Mouse (Mus musculus) left cerebral cortex, postnatal 14 days (tissue): Measurements from ENCODE around the gene Ccn5. TPM values are rescaled to one million over a fixed set of nuclear protein-coding genes. Genes with fewer than 3 reads are reported as not detected.
A peak's percentile ranks its signal among the peaks of the same experiment; 100 is the strongest.

Experiments used
- DNase-seq, 2 experiments: peaks; one replicate each; pipeline ENCODE4 v3.0.0; 2021 to 2022; ENCODE audit warnings: low spot score in 2 of 2, mixed read lengths in 1 of 2
- intact Hi-C: fragments of 180-260 bp; cut with DNase I; formaldehyde crosslinking; loops from one replicate; pipeline ENCODE4 v1.15.1; 2025
- long read RNA-seq, 2 experiments: library from polyadenylated mRNA; stranded (forward); transcript quantifications; one replicate each; pipeline ENCODE4 v2.0.0; 2021
- total RNA-seq, 2 experiments: library from RNA; stranded (reverse); gene quantifications; 2 replicates each; pipeline ENCODE4 v1.2.3; 2021

Gene Ccn5
- total RNA-seq, result under 1 TPM in 1 of 2 experiments, not detected in 1; 0.25 TPM
- long read RNA-seq, experiment 1, result 0 reads
- long read RNA-seq, experiment 2, partial matches to known transcripts, result 0 of 1 reads
- long read RNA-seq, experiment 2, other reads (novel, unspliced or antisense), result 1 of 1 reads

GRCm38 (mm10) chr2:163820607-163821006 is at the start of gene Ccn5:
Gene Ccn5 (plus strand): TSS chr2:163820861.
- peak in 1 of 2 experiments; percentile 25 for DNase-seq
- intact Hi-C loops, result loop anchor here (10.0 kb wide), 1 partner anchor 286 kb away; no protein-coding TSS in a partner anchor

GRCm38 (mm10) chr2:163776661-163777060 is 44.0 kb upstream of the Ccn5 start:
- intact Hi-C loops, result no loop called here
- DNase-seq, result no peak

GRCm38 (mm10) chr2:163777061-163777460 is 43.6 kb upstream of the Ccn5 start:
- DNase-seq, result no peak
- intact Hi-C loops, result no loop called here

GRCm38 (mm10) chr2:163778896-163779295 is 41.8 kb upstream of the Ccn5 start:
- intact Hi-C loops, result no loop called here
- DNase-seq, result no peak

- DNase-seq, result no peak
- intact Hi-C loops, result loop anchor here (10.0 kb wide), 1 partner anchor 51 kb away; no protein-coding TSS in a partner anchor
These were observed 37.3 kb upstream of the Ccn5 start for GRCm38 (mm10) chr2:163783368-163783767.

- no peak for DNase-seq
- intact Hi-C loops, result loop anchor here (10.0 kb wide), 1 partner anchor 51 kb away; no protein-coding TSS in a partner anchor
These were observed 36.8 kb upstream of the Ccn5 start for GRCm38 (mm10) chr2:163783901-163784300.

- intact Hi-C loops, result loop anchor here (10.0 kb wide), 1 partner anchor 48 kb away; no protein-coding TSS in a partner anchor
- DNase-seq, result no peak
These were observed 33.6 kb upstream of the Ccn5 start for GRCm38 (mm10) chr2:163787086-163787485.

- DNase-seq, result peak; percentile 47 to 60
- intact Hi-C loops, result loop anchor here (10.0 kb wide), 1 partner anchor 47 kb away; no protein-coding TSS in a partner anchor
These were observed 33.0 kb upstream of the Ccn5 start for GRCm38 (mm10) chr2:163787709-163788108.

GRCm38 (mm10) chr2:163788484-163788883 is 32.2 kb upstream of the Ccn5 start:
- intact Hi-C loops, result loop anchor here (10.0 kb wide), 1 partner anchor 46 kb away; no protein-coding TSS in a partner anchor
- peak; percentile 79 to 81 for DNase-seq

- intact Hi-C loops, result no loop called here
- no peak for DNase-seq
These were observed 22.2 kb upstream of the Ccn5 start for GRCm38 (mm10) chr2:163798411-163798810.

GRCm38 (mm10) chr2:163800832-163801231 is 19.8 kb upstream of the Ccn5 start:
- intact Hi-C loops, result no loop called here
- DNase-seq, result peak in 1 of 2 experiments; percentile 21

GRCm38 (mm10) chr2:163801406-163801805 is 19.3 kb upstream of the Ccn5 start:
- no peak for DNase-seq
- intact Hi-C loops, result no loop called here

GRCm38 (mm10) chr2:163803838-163804237 is 16.8 kb upstream of the Ccn5 start:
- no peak for DNase-seq
- intact Hi-C loops, result no loop called here

- no peak for DNase-seq
- intact Hi-C loops, result no loop called here
These were observed 11.5 kb upstream of the Ccn5 start for GRCm38 (mm10) chr2:163809166-163809565.

GRCm38 (mm10) chr2:163809704-163810103 is 11.0 kb upstream of the Ccn5 start:
- no peak for DNase-seq
- intact Hi-C loops, result no loop called here

- DNase-seq, result no peak
- intact Hi-C loops, result no loop called here
These were observed 7.6 kb upstream of the Ccn5 start for GRCm38 (mm10) chr2:163813077-163813476.

- DNase-seq, result no peak
- intact Hi-C loops, result no loop called here
These were observed 5.8 kb upstream of the Ccn5 start for GRCm38 (mm10) chr2:163814739-163815465.

- intact Hi-C loops, result loop anchor here (10.0 kb wide), 1 partner anchor 288 kb away; no protein-coding TSS in a partner anchor
- DNase-seq, result peak; percentile 44 to 55
These were observed 2.6 kb downstream of the Ccn5 start for GRCm38 (mm10) chr2:163823248-163823647.

GRCm38 (mm10) chr2:163823771-163824170 is 3.1 kb downstream of the Ccn5 start:
- no peak for DNase-seq
- intact Hi-C loops, result loop anchor here (10.0 kb wide), 1 partner anchor 289 kb away; no protein-coding TSS in a partner anchor

- no peak for DNase-seq
- intact Hi-C loops, result loop anchor here (10.0 kb wide), 1 partner anchor 291 kb away; no protein-coding TSS in a partner anchor
These were observed 5.2 kb downstream of the Ccn5 start for GRCm38 (mm10) chr2:163825861-163826260.
